Mouse (Mus musculus) c-Kit-positive CD71-positive TER-119-positive erythroid progenitor cells, embryonic 14.5 days (primary cell): ENCODE results near the gene Bmp3.

Experiments
- DNase-seq: peaks from one replicate; pipeline ENCODE4 v3.0.0-alpha.2; 2013; ENCODE audit warnings: low spot score

Gene Bmp3

DNA sequence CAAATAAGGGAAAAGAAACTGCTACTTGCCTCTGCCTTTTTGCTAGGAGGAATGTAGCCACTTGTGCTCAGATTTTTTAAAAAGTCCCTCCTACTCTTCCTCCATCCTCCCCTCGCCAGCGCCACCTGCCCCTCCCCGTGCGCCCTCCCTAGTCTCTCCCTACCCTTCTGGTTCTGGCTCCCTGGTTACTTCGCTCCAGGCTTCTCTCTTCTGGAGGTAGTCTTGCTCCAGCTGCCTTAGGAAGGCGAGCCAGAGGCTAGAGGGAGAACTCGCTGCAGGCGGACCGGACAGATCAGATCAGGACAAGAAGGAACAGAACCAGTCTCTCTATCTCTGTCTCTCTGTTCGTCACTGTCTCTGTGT is at the start of gene Bmp3:
Gene Bmp3 (plus strand): TSS at position 152 of the 363 bp plus-strand sequence.
- DNase-seq, result no peak

DNA sequence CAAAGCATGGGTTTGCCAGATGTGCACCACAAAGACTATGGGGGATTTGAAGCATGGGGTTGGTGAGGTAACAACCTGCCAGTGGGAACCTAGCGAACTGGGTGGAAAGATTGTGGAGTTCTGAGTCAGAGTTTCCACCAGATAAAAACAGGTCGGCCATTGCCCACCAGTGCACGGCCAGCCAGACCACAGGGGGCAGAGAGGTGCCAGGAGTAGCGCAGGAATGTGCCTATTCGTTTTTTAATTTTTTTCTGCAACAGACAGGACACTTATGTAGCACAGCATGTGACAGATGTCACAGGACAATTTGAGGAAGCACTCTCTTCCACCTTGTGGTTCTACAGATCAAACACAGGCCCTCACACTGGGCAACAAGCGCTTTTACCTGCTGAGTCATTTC is 49.5 kb upstream of the Bmp3 start:
- DNase-seq, result no peak

DNA sequence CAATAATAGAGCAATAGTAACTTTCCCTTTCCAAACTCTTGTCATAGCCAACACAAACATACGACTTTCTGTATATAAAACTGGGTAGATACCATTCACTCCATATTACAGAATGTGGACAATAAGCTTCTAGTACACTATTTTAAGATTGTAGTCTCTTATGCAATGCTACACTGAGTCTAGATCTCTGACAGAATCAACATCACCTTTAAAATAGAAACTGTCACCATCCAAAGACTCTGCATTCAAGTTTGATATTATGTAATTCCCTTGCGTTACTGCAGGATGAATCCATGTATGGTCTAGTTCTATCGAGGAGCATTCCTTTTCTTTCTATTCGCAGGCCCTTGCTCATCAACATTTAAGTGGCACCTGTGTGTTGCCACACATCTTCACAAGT is 47.7 kb upstream of the Bmp3 start:
- DNase-seq, result no peak

GRCm38 (mm10) chr5:98807022-98807421 is 47.2 kb upstream of the Bmp3 start:
- no peak for DNase-seq

- no peak for DNase-seq
Measured at GRCm38 (mm10) chr5:98807953-98808352, 46.3 kb upstream of the Bmp3 start.

- no peak for DNase-seq
Measured at GRCm38 (mm10) chr5:98812380-98812779, 41.8 kb upstream of the Bmp3 start.

GRCm38 (mm10) chr5:98815269-98815668 is 38.9 kb upstream of the Bmp3 start:
- no peak for DNase-seq

- no peak for DNase-seq
Measured at GRCm38 (mm10) chr5:98833760-98834159, 20.5 kb upstream of the Bmp3 start.

- no peak for DNase-seq
Measured at GRCm38 (mm10) chr5:98834300-98834699, 19.9 kb upstream of the Bmp3 start.

DNA sequence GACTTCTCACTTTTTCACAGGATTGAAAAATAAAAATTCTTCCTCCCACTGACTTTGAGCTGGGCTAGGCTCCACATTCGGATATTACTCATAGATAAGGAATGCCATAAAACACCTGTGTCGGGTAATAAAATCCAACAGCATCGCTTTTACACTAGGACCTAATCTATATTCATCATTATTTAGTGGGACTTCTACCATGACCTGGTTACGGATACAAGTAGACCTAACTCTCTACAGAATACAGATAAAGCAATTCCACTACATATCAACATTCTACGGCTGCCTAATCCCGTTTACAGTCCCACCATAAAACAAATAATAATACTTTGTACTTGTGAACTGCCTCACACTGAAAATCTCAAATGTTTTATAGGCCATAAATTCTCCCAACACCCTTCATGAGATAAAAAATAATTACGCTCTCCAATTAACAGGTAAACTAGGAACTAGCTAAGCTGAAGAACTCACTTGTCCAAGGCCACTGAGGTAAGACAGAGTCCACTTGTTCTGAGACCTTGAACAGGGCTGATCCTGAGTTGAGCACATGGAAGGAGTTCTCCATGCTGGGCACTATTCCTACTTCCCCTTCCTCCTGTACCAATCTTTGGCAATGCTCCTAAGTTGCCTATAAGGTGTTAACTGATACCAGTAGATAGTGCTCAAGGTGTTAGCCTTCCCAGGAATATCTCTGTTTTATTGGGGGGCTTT is 11.5 kb upstream of the Bmp3 start:
- DNase-seq, result no peak

DNA sequence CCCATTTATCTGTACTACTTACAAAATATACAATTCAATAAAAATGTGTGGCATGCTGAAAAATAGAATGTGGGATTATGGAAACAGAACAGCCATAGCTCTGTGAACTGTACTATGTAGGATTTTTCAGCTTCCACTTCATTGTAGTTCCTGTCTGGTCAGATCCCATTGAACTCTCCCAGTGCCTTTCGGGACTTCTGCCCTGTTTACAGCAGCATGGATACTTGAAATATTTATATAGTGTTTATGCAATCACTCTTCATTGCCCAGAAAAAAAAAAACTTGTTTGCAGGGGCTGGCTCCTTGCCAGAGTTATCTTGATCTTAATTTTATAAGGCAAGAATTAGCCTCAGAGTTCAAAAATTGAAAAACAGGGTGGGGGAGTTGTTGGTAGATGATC is 9.6 kb upstream of the Bmp3 start:
- DNase-seq, result no peak

DNA sequence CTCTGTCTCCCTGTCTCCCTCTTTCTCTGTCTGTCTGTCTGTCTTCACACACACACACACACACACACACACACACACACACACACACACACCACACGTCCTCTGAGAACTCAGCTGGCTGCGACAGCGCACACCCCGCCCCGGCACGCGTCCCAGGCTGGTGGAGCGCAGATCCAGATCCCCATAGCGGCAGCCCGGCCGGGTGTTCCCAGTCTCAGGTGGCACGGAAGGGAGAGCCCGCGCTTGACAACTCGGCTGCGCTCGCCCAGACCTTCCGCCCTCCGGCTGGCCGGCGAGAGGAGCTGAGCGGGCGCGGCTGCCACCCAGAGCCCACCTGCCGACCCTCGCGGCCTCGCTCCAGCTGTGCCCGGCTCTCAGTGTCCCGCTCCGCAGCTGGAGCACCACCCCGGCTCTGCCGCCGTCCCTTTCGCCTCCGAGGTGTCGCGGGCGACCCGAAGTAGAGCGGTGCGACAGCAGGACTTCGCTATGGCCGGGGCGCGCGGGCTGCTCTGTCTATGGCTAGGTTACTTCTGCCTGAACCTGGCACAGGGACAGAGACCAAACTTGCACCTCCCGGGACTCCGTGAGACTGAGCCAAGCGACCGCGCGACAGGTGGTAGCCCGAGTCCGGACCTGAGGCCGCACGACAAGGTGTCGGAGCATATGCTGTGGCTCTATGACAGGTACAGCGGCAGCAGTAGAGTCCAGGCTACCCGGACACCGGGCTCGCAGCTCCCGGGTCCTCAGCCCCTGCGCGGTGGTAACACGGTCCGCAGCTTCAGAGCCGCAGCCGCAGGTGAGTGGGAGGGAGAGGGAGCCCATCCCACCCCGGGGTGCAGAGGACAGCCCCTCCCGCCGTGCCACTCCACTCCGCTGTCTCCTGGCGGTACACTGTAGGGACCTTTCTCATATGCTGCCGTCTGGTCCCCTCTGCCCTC is 681 bp downstream of the Bmp3 start:
- no peak for DNase-seq

DNA sequence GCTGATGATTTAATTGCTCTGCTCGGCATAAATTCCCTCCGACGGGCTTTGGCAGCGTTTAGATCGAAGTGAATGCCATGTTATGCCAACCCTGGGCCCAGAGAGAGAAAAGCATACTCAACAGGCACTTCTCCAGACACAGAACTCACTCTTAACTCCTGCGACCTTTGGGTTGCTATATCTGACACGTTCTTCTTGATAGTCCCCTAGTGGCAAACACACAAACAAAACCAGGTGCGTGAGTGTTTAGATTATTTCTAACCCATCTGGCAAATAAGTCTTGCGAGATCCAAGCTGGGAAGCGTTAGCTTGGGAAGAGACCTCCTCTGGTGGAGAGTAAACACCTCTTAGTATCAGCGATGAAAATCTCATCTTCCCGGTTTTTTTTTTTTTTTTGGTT is 1.5 kb downstream of the Bmp3 start:
- no peak for DNase-seq

- no peak for DNase-seq
Measured at GRCm38 (mm10) chr5:98856356-98856755, 2.1 kb downstream of the Bmp3 start.

GRCm38 (mm10) chr5:98863891-98864290 is 9.7 kb downstream of the Bmp3 start:
- DNase-seq, result peak; percentile 21

GRCm38 (mm10) chr5:98865146-98865545 is 10.9 kb downstream of the Bmp3 start:
- no peak for DNase-seq

DNA sequence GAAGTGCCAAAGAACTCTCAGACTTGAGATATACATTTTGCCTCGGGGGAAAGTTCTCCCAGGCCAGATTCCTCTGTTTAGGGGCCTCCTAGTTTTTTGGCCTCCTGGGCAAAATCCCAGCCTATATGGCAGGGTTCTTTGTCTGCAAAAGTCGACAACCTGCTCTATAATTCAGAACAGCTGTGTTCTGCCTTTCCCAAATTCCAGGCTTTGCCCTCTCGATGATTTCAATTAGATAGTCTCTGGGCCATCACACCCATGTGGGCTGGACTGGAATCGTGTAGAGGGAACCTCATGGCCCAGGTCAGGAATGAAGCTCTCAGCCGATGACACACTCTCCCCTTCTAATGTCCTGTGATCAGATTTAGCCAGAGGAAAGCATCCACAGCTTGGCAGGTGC is 21.8 kb downstream of the Bmp3 start:
- no peak for DNase-seq

DNA sequence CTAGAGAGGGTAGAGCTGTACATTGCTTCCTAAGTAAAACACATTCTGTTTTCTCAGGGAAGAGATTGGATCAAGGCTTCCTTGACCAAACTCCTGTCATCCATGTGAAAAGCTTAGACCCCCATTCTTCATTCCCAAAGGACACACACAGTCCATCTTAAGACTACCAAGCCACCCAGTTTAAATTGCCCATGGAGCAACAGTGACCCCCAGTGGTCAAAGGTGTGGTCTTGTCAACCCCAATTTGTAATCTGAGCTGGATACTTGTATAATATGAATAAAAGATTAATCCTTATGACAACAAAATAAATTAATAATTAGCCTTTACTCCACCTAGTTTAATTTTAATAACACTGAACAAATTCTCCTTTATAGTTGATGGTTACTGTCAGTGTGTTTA is 24.7 kb downstream of the Bmp3 start:
- DNase-seq, result no peak

DNA sequence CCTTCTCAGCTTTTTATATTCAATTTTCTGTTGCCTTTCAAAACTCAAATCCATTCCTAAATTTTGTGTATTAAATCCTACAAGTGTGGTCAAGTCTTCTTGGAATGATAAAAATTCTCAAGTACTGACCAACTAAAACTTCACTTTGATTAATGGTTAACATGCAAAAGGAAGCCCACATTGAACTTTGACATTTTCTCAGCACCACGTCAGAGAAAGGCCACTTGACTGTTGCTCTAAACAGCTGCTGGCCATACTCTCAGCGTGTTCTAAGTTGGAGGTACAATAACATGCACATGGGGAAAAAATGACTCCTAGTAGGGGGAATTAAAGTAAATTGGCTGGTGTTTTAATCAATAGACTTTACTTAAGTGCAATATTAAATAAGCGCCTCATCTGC is 27.9 kb downstream of the Bmp3 start:
- DNase-seq, result no peak

DNA sequence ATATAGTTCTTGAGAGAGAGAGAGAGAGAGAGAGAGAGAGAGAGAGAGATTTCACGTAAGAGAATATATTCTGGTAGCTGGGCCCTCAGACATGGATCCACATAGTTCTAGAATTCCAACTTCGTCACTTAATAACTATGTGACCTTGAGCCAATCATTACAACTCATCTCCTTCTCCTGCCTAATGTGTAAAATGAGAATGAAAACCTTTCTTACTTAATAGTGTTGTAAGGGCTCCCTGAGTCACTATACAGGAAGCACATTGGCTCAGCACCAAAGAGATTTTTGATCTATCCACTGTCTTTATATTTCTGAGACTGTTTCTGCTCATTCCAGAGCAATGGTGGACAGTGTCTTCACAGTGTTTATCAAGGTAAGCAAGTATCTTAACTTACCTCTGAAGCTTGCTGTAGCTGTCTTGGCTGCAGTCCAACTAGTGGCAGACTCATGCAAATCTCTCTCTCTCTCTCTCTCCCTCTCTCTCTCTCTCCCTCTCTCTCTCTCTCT is 36.4 kb downstream of the Bmp3 start:
- no peak for DNase-seq

GRCm38 (mm10) chr5:98894281-98894680 is 40.1 kb downstream of the Bmp3 start:
- DNase-seq, result no peak

- DNase-seq, result no peak
Measured at GRCm38 (mm10) chr5:98897946-98898345, 43.7 kb downstream of the Bmp3 start.

DNA sequence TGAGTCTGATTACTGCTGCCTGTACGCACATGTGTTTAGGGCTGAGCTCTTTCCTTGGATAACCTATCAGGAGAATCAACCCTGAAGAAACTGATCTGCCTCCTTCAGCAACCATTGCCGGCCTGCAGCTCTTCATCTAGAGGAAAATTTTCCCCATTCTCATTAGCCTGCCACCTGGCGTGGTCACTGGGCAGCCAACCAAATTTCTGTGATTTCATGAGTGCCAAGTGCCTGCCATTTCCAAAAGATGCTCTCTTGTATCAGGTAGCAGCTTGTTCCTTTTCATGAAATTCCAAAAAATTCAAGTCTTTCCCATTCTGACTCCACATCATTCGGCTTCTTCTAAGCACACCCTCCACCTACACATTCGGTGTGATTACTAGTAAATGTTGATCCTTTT is 46.7 kb downstream of the Bmp3 start:
- no peak for DNase-seq
